Mouse (Mus musculus): Measurements from ENCODE around the gene Dchs2. TPM values are rescaled to one million over a fixed set of nuclear protein-coding genes. Genes with fewer than 3 reads are reported as not detected.

Dchs2 gene
- polyA plus RNA-seq, 1 experiment from 2014 or later, result 0.11 TPM

DNA sequence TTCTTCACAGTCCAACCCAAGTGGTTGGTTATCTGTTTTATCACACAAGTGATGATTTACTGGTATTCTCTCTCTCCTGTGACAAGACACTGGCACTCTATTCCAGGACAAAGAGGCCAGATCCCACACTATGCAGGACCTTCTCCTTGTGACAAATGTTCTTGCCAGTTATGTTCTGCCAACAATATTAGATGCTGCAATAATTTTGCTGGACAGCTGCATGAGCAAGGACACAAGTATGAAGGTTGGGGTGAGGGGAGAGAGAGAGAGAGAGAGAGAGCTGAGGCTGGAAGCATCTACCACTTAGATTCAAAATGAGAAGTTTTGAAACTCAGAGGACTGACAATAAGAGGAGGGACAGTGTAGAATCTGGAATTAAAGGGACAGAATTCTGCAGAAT lies 162.7 kb downstream of the Dchs2 start:
- Histone ChIP-seq H3K4me1 (replicated peaks) (no peaks in the 10 kb centered on the region), H3K9me3 (replicated peaks) (no peaks in the 10 kb centered on the region)

DNA sequence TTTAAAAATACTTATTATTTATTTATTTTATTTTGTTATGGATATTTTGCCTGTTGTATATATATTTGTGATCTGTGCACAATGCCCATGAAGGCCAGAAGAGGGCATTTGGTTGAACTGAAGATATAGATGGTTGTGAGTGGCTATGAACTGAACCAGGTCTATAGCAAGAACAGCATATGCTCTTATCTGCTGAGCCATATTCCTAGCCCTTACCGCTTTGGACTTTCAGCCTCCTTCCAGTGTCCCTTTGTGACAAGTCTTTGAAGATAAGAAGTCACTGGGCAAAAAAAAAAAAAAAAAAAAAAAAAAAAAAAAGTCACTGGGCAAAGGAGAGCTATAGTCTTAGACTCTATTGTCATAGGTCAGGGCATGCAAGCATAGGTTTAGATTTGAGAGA lies 163.2 kb downstream of the Dchs2 start:
- Histone ChIP-seq H3K4me2 (no peak overlapping the region), H3K9ac (no peak overlapping the region), H3K4me1 (replicated peaks) (no peaks in the 10 kb centered on the region), H3K27me3 (replicated peaks) (0 out of 2 replicates have a peak, but pooled peaks cover 5% of the 10 kb centered on the region), H3K4me3 (no peak overlapping the region), H3K9me3 (replicated peaks) (no peaks in the 10 kb centered on the region), H3K36me3 (no peaks in the 10 kb centered on the region), H3K27ac (ENCODE audit: poor library complexity, severe bottlenecking) (no peak overlapping the region)
- WGBS, result 34% methylated on average over 1 of the region's 1 CpGs
- ATAC-seq (ENCODE audit: insufficient number of reproducible peaks, low FRiP score), result no peak

More for the DNA sequence above, 162.7 kb downstream of the Dchs2 start:
- Histone ChIP-seq H3K27me3 (replicated peaks) (0 out of 2 replicates have a peak, but pooled peaks cover 7% of the 10 kb centered on the region), H3K36me3 (no peaks in the 10 kb centered on the region), H3K4me3 (no peak overlapping the region), H3K27ac (ENCODE audit: poor library complexity, severe bottlenecking) (no peak overlapping the region), H3K4me2 (no peak overlapping the region), H3K9ac (no peak overlapping the region)
- ATAC-seq (ENCODE audit: insufficient number of reproducible peaks, low FRiP score), result no peak

DNA sequence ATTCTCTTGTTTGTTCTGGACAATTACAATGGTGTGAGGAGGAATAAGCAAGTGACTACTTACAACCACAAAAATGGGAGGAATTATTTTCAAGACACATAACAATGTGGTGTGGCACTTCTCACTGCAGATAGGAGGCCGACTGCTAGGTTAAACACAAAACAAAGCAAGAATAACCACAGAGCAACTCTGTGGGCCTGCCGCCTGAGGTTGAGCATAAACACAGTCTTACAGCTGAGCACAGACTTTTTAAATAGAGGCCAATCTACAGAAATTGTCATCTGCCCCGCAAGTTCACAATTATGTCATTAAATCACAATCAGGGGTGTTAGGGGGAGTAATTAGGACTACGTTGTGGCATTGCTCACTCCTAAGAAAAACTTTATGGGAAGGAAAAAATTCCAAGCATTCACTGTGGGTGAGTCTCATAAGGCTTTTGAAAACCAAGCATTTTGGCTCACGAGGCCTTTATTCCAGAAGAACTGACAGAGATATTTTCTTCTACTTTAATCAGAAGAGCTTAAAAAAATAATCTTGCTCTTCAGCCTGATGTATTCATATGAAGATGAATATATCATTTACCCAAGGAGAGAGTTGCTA lies 172.1 kb downstream of the Dchs2 start:
- Histone ChIP-seq H3K9me3 (replicated peaks) (no peaks in the 10 kb centered on the region; the same call in 1 of the 2 replicates), H3K27me3 (replicated peaks) (no peaks in the 10 kb centered on the region), H3K9ac (no peak overlapping the region), H3K27ac (ENCODE audit: poor library complexity, severe bottlenecking) (no peak overlapping the region), H3K4me2 (no peak overlapping the region), H3K4me1 (replicated peaks) (no peaks in the 10 kb centered on the region), H3K36me3 (no peaks in the 10 kb centered on the region), H3K4me3 (no peak overlapping the region)
- 52% methylated on average over 5 of the region's 5 CpGs for WGBS
- ATAC-seq (ENCODE audit: insufficient number of reproducible peaks, low FRiP score), result no peak

DNA sequence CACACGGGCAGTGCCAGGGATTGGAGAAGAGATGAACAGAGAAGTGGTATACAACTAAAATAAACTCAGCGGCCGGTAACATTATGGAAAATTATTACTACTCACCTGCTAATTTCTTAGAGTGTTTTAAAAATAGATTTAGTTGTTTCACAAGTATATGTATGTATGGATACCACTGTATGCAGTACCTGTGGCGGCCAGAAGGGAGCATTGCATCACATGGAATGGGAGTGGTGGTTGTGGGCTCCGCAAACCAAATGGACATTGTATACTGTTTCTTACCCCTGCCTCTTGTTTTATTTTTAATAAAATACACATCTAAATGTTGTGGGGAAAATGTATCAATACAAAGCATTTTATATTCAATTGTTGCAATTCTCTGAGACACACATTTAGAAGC lies 176.1 kb downstream of the Dchs2 start:
- no peak overlapping the region for H3K4me2 ChIP-seq
- H3K36me3 ChIP-seq, result no peaks in the 10 kb centered on the region
- H3K9me3 ChIP-seq (replicated peaks), result no peaks in the 10 kb centered on the region; the same call in 1 of the 2 replicates
- no peak for ATAC-seq (ENCODE audit: insufficient number of reproducible peaks, low FRiP score)
- 66% methylated on average over 5 of the region's 5 CpGs for WGBS
- H3K9ac ChIP-seq, result no peak overlapping the region
- no peaks in the 10 kb centered on the region for H3K4me1 ChIP-seq (replicated peaks)
- H3K27ac ChIP-seq (ENCODE audit: poor library complexity, severe bottlenecking), result no peak overlapping the region
- no peak overlapping the region for H3K4me3 ChIP-seq
- H3K27me3 ChIP-seq (replicated peaks), result no peaks in the 10 kb centered on the region

DNA sequence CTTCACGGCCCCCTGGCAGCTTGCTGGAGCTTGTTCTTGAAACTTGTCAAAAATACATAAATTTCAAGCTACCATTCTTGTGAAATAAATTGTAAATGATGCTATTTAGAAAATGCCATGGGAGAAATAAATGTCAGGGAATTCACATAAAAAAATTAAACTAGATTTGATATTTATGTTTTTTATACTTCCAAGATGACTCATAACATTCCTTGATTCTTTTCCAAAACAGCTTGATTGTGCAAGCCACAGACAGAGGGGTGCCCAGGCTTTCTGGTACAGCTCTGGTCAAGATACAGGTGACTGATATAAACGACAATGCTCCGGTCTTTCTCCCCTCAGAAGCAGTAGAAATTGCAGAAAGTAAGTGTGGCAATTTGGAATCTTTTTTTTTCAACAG lies 218.2 kb downstream of the Dchs2 start:
- Histone ChIP-seq H3K27me3 (replicated peaks) (no peaks in the 10 kb centered on the region), H3K4me1 (replicated peaks) (no peaks in the 10 kb centered on the region), H3K9ac (no peak overlapping the region), H3K9me3 (replicated peaks) (no peaks in the 10 kb centered on the region), H3K36me3 (no peaks in the 10 kb centered on the region), H3K4me3 (no peak overlapping the region), H3K27ac (ENCODE audit: poor library complexity, severe bottlenecking) (no peak overlapping the region), H3K4me2 (no peak overlapping the region)
- ATAC-seq (ENCODE audit: insufficient number of reproducible peaks, low FRiP score), result no peak
- 77% methylated on average over 3 of the region's 3 CpGs for WGBS

DNA sequence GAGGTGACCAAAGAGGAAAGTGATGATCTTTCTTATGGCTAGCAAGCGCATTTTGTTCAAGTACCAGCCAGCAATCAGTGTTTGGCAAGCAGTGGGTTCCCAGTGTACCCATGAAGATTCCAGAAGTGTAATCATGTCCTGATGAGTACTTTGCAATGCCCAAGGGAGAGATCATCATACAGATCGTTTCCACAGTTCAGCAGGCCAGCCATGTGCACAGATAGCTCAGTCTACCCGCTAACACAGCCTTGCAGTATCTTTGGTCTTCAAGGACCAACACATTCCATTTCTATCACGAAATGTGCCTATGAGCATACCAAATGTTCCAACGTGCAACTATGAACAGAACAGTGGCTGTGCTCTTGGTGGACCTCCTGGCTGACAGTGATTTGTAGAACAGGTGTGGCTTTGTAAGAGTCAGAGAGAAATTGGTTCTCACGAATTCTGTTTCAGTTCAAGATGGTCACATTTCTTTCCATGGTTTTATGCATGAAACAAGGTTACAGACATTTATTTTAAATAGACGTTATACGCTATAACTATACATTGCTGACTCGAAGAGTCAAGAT lies 240.8 kb downstream of the Dchs2 start:
- WGBS, result 69% methylated on average over 9 of the region's 9 CpGs
- ATAC-seq (ENCODE audit: insufficient number of reproducible peaks, low FRiP score), result no peak
- H3K4me1 ChIP-seq (replicated peaks), result no peaks in the 10 kb centered on the region; the same call in 1 of the 2 replicates
- no peaks in the 10 kb centered on the region for H3K27me3 ChIP-seq (replicated peaks)
- no peak overlapping the region for H3K27ac ChIP-seq (ENCODE audit: poor library complexity, severe bottlenecking)
- no peaks in the 10 kb centered on the region for H3K9me3 ChIP-seq (replicated peaks)
- H3K36me3 ChIP-seq, result no peaks in the 10 kb centered on the region
- no peak overlapping the region for H3K9ac ChIP-seq
- no peak overlapping the region for H3K4me3 ChIP-seq
- H3K4me2 ChIP-seq, result no peak overlapping the region

DNA sequence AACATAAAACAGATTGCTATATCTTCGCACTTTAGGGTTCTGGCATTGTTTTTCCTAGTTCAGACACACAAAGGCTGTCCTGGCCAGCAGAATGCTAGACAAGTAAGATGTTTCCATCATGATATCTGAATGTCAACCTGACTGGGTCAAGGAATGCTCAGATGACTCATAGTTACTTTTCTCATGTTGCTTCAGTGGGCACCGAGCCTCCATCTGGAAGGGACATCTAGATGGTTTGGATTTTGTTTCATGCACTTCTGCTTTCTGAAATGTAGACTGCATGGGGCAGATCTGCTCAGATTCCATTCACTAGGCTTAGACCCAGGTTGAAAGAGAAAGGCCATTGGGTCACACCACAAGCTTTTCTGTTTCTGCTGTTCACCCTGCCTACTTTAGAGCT lies 242.1 kb downstream of the Dchs2 start:
- no peak overlapping the region for H3K4me3 ChIP-seq
- ATAC-seq (ENCODE audit: insufficient number of reproducible peaks, low FRiP score), result no peak
- 73% methylated on average over 2 of the region's 2 CpGs for WGBS
- no peak overlapping the region for H3K4me2 ChIP-seq
- H3K9ac ChIP-seq, result no peak overlapping the region
- H3K4me1 ChIP-seq (replicated peaks), result no peaks in the 10 kb centered on the region; the same call in 1 of the 2 replicates
- no peaks in the 10 kb centered on the region for H3K9me3 ChIP-seq (replicated peaks)
- no peak overlapping the region for H3K27ac ChIP-seq (ENCODE audit: poor library complexity, severe bottlenecking)
- H3K36me3 ChIP-seq, result no peaks in the 10 kb centered on the region
- no peaks in the 10 kb centered on the region for H3K27me3 ChIP-seq (replicated peaks)

DNA sequence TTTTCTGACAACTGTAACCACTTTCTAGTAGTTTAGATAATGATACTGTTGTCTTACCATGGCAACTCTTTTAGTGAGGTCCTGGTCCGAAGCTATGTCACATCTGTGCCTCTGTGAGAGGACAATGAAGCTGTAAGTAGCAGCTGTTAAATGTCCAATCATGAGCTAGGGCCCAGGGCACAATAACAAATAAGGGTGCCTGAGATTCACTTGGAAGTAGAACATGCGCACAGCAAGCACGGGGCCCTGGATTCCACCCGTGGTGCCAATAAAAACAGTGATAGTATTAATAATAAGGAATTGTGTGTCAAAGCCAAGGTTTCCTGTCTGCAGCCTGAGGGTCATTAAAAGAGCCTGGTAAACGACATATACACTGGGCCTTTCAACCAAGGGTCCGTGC lies 246.6 kb downstream of the Dchs2 start:
- ATAC-seq (ENCODE audit: insufficient number of reproducible peaks, low FRiP score), result no peak
- no peak overlapping the region for H3K9ac ChIP-seq
- WGBS, result 57% methylated on average over 6 of the region's 6 CpGs
- no peak overlapping the region for H3K4me2 ChIP-seq
- H3K27me3 ChIP-seq (replicated peaks), result no peaks in the 10 kb centered on the region
- no peak overlapping the region for H3K4me3 ChIP-seq
- no peaks in the 10 kb centered on the region for H3K36me3 ChIP-seq
- H3K4me1 ChIP-seq (replicated peaks), result no peaks in the 10 kb centered on the region; the same call in 1 of the 2 replicates
- no peak overlapping the region for H3K27ac ChIP-seq (ENCODE audit: poor library complexity, severe bottlenecking)
- peaks cover 18% of the 10 kb centered on the region for H3K9me3 ChIP-seq (replicated peaks)

DNA sequence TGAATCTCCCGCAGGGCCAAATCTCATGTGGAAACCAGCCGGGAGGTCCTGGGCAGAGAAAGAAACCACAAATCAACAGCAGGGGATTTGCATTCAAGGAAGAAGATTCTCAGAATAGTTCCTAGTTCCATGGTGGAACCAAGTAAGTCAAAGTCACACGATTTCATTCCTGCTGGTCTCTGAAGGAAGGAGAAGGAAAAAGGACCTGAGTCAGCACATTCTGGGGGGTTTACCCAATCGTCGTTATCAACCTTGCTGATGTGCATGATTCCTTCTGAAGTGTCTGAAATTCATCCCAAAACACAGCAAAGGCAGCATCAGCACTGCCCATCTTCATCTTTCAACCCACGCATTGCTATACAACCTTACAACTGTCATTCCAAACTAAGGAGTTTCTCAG lies 249.1 kb downstream of the Dchs2 start:
- H3K9ac ChIP-seq, result no peak overlapping the region
- 82% methylated on average over 6 of the region's 6 CpGs for WGBS
- no peaks in the 10 kb centered on the region for H3K4me1 ChIP-seq (replicated peaks)
- no peak for ATAC-seq (ENCODE audit: insufficient number of reproducible peaks, low FRiP score)
- no peak overlapping the region for H3K4me3 ChIP-seq
- no peak overlapping the region for H3K4me2 ChIP-seq
- H3K9me3 ChIP-seq (replicated peaks), result peaks cover 18% of the 10 kb centered on the region
- no peaks in the 10 kb centered on the region for H3K36me3 ChIP-seq
- no peak overlapping the region for H3K27ac ChIP-seq (ENCODE audit: poor library complexity, severe bottlenecking)
- H3K27me3 ChIP-seq (replicated peaks), result no peaks in the 10 kb centered on the region

Other genes starting within 250 kb of the Dchs2 start
- 0.12 and 0.13 TPM in 2 replicates for gene Lrat, start 224.0 kb upstream of the Dchs2 start, polyA plus RNA-seq (2016; fragmentation: Nextera tagmentation; extraction: Ambion mirVana)
- 0.32 and 3.1 TPM in 2 replicates for gene Fgg, start 120.2 kb upstream of the Dchs2 start, polyA plus RNA-seq (2016; fragmentation: Nextera tagmentation; extraction: Ambion mirVana)
- gene Fga, start 101.9 kb upstream of the Dchs2 start, polyA plus RNA-seq (2016; fragmentation: Nextera tagmentation; extraction: Ambion mirVana), result 0.67 and 3.9 TPM in 2 replicates
- gene Fgb, start 78.1 kb upstream of the Dchs2 start, polyA plus RNA-seq (2016; fragmentation: Nextera tagmentation; extraction: Ambion mirVana), result 0.39 and 2.2 TPM in 2 replicates
- 59.3 and 60.3 TPM in 2 replicates for gene Plrg1, start 72.4 kb upstream of the Dchs2 start, polyA plus RNA-seq (2016; fragmentation: Nextera tagmentation; extraction: Ambion mirVana)

Data from heart, embryonic 12.5 days (tissue).